Mouse (Mus musculus) E14TG2a.4 (cell line): ENCODE measurements around the gene Oxsm.

ENCODE experiments used
- CTCF ChIP-seq: conservative IDR thresholded peaks from 2 replicates; pipeline ENCODE4 v1.5.1; 2014; ENCODE audit warnings: low read length
- NANOG ChIP-seq: IDR thresholded peaks from 2 replicates; pipeline ENCODE4 v1.6.1; 2014; ENCODE audit warnings: borderline replicate concordance, low read length, mixed read lengths
- POU5F1 ChIP-seq: IDR thresholded peaks from 2 replicates; pipeline ENCODE4 v1.6.1; 2014; ENCODE audit warnings: low read length, borderline replicate concordance

GRCm38 (mm10) chr14:16261869-16262268 is 12.3 kb upstream of the Oxsm start:
- no peak for TF ChIP-seq CTCF
- TF ChIP-seq NANOG = no peak
- no peak for TF ChIP-seq POU5F1
